Mouse (Mus musculus): Measurements from ENCODE around the gene Six2.

Six2 gene

DNA sequence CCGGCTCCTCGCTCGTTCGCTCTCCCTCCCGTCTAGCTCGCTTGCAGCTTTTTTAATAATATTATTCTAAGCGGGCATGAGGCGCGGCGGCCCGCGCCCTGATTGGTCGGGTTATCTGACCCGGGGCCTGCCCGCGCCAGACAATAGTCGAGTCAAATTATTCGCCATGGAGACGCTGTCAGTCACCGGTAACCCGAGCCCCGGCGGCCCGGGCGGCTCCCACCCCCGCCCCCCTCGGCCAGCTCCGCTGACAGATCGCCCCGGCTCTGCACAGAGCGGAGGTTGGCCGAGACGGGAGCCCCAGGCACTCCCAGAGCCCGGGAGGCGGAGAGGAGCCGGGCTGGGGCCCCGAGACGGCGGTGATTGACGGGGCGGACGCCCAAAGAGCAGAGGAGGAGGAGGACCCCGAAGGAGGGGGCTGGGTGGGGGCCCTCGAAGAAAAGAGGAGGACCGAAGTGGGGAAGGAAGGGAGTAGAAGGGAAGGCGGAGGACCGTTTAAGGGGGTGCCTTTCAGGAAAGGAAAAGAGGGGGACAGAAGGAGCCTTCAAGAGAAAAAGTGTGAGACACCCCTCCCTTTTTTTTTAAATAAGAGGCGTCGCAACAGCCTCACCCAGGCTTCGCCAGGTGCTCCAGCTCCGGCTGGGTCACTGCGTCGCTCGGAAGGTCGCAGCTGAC, at the start of gene Six2:
TSS of gene Six2 (minus strand) at position 39 of the 675 bp plus-strand sequence.
- no peak for DNase-seq (ENCODE audit: low read depth, low spot score)

DNA sequence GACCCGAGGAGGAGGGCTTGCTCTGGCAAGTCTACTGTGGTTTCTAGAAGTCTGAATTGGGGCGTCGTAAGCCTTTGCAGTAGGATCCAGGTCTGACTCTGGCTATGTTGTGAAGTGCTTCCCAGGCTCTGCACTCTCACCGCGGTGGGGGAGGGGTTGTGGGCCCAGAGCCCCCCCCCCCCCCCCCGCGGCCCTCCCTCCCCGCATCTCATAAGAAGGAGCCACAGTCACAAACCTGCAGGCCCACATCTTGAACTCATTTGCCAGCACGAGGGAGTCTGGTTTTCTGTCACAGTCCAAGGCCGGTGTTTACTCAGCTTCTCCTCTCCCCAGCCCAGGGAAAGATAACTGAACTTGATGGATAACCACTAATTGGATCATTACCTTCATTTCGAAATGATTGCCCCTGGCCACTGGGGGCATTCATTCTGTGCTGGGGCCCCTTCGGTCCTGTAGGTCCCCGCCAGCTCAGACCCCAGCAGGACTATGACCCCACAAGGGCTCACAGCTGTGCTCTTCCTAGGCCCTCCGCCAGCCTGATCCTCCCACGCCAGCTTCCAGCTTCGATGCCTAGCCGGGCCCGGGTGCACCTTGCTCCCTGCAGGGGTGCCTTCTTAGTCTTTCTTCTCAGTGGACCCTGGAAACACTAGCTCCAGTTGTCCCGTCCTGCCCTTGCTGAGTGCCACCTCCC, 49.2 kb upstream of the Six2 start:
- no peak for DNase-seq (ENCODE audit: low read depth, low spot score)

DNA sequence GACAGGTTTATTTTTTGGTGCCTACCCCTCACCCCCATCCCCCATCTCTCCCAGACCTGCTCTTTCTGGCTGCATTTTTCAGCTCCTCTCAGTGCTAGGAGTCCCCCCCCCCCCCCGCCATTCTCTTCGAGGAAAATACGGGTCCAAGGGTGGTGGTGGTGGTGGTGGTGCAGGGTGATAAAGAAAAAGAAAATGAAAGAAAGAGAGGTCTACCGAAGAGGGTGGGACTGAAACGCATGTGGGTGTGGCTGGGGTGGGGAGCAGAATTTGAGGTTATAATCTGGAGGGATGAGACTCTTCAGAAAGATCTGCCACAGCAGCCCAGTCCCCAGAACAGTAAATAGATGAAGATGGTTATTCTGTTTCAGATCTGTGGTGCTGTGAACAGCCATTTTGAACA, 43.3 kb upstream of the Six2 start:
- DNase-seq (ENCODE audit: low read depth, low spot score) = no peak

DNA sequence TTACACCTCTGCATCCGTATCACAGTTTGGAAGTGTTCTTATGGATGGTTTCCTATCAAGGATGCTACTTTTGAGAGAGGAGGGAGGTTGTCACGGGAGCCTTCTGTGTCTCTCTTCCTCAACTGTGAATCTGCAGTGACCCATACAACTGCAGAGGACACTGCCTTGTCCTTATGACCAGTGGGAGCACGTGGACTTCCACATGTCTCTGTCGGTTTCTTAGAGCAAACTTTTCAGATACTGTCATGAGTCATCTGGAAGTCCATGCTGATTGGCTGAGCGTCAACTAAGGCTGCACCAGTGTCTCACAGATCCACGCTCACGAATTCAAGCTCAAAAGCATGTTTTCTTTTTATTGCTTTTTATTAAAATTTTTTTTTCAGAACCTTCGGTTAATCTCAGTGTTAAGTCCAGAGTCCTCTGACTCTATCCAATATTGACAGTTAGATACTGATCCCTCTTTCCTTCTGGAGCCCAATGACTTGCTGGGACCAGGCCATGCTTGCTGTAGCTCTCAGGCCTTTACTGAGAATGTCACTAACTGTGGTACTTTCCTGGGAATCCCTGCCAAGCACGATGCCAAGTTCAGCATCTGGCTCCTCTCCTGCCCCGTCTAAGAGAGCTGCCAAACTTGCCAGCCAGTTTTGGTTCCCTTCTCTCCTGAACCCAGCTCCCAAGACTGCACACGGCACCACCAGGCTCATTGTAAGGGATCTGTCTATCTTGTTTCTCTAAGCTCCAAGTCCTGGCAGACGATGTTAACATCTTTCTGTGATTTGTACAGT, 42.3 kb upstream of the Six2 start:
- DNase-seq (ENCODE audit: low read depth, low spot score) = no peak

DNA sequence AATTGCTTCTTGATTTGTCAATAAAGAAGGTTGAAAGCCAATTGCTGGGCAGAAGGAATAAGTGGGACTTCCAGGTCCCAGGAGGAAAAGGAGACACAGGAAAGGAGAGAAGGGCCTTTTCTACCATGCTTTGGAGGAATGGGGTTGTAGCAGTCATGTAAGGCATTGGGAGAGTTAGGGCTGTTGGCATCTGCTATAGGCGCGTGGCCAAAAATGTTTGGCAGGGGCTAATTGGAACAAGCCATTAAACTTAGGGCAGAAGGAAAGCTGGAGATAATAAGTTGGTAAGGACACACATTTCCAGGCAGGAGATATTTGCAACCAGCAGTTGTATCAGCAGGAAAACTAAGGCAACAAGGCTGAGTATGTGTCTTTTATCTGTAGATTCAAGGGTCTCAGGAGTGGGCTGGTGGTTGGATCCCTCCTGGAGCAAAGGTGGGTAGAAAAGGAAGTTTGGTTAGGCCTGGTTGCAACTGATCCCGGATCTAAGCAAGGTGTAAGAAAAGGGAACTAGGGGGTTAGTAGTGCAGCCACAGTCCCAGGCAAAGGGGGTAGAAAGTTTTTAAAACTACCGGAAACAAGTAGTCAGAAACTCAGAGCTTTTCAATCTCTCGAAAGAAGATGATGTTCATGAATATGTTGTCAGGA, 40.1 kb upstream of the Six2 start:
- DNase-seq (ENCODE audit: low read depth, low spot score) = no peak

DNA sequence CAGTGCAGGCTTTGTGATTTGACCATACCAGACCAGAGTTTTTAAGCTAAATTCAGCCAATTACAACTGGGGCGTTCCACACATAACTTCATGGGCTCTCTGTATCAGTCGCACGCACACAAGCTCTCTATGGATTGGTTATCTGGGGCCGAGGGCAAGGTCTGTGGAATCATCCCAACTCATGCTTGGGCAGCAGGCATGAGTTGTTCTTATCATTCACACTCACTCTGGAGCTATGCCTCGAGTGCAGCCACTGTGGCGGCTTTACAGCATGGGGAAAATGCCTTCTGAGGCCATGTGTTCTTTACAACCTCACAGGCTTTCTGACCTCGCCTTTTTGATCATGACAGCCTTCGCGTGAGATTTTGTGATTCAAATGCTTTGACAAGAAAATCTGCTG, 37.9 kb upstream of the Six2 start:
- DNase-seq (ENCODE audit: low read depth, low spot score) = no peak

DNA sequence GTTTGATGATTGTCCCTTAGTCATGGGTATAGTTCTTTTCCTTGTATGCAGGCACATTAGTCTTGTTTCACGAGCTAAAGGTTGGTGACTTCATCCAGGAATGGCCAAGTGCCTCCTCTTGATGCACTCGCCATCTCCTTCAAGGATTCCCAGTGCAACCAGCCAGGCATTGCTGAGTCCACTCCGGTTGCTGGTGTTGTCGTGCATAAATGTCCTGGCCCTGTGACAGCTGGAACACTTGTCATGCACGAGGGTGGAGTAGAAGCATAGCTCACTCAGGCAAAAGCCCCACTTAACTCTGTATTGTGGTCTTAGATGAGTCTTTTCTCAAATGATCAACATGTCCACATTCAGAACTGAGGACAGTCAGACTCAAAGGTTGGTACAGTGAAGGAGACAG, 35.1 kb upstream of the Six2 start:
- DNase-seq (ENCODE audit: low read depth, low spot score) = no peak

DNA sequence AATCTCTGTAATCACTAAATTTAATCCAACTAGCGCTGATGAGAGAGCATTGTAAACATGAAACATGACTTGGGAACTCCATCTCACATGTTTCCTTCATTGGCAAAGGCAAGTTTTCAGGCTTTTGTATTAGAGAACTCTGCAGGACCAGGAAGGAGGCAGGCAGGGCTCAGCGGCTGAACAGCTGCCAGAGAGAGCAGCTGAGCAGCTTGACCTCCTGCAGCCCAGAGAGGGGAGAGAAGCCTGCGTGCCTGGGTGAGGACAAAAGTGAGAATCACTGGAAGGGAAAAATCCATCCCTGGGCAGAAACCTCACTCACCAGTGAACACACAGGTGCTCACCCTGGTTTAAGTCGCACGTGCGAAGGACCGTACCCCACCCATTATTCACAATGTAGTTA, 29.2 kb upstream of the Six2 start:
- DNase-seq (ENCODE audit: low read depth, low spot score) = no peak

DNA sequence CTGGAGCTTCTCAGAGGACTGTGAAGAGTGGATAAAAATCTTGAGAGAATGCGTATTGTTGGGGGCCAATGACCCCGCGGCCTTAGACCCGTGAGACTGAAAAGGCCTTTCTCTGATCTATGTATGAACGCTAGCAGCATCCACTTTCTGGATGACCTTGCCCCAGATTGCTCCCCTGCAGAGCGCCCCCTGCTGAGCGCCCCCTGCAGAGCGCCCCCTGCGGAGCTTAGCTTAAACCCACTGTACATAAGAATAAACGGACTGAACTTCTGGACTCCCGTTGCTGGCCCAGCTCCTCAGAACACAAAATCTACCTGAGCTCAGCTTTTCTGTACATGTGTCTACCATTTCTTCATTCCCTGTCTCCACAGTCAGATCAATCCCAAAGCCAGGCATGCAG, 27.7 kb upstream of the Six2 start:
- DNase-seq (ENCODE audit: low read depth, low spot score) = no peak

DNA sequence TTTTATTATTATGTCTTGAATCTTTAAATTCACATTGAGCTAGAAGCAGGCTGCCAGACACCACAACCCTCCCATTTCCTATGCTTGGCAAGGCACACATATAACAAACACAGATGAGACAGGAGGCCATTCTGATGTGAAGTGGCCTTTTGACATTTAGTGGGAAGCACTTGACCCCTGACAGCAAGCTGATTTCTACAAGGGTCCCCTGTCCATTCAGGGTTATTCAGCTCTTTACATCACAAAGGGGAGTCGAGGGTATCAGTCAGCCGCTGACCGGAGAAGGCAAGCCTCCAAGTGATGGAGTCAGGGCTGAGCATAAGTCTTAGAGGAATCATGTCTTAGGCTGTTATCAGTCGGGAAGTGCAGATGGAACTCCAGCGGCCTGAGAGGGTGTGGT, 26.3 kb upstream of the Six2 start:
- no peak for DNase-seq (ENCODE audit: low read depth, low spot score)

DNA sequence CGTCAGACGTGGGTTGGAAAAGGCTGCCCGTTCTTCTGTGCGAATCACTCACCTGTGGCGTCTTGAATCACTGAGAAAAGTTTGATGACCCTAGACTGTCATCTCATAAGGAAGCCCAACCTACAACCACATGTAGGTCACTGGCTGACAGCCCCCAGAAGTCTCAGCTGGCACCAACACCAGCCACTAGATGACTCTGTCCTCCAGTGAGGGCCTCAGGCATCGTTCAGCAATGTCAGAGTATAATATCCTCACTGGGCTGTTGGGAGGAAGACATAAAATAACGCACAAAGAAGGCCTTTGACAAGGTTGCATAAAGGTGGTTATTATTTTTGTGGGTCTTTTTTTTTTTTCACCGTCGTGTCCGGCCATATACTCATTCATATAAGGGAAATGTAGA, 24.8 kb upstream of the Six2 start:
- no peak for DNase-seq (ENCODE audit: low read depth, low spot score)

DNA sequence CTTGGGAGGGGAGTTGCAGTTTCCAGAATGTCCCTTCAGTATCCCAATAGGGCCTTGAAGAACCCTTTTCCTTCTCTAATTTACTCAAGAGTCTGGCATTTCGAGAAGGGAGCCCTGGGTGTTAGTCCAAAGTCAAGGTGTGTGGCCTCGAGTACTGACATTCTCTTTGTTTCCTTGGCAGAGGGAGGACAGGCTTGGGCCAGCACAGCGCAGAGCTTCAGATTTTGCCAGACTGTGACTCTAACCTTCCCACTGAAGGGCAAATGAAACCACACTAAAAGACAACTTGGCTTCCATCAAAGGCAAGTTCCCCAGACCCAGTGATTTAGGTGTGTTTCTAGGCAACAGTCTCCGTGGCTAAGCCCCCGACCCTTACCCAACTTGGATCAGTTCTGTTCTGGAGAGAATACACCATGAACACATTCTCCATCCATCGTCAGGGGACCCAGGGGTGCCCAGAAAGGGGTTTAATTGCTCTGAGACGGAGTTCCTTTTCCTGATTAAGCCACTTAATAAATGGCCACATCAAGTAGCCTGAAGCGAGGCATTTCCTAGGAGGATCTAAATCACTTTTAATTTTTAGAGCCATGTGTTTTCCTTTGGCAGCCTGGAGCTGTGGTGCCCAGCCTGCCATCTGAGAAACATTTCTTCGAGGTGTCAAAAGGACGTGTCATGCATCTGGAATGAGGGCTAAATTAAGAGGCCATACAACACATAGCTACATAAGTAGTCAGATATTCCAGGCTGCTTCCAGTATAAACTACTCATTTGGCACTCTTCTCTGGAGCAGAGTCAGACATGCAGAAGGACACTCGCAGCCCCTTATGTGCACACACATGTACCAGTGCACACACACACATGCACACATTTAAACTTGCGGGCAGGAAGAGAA, 16.5 kb upstream of the Six2 start:
- no peak for DNase-seq (ENCODE audit: low read depth, low spot score)

DNA sequence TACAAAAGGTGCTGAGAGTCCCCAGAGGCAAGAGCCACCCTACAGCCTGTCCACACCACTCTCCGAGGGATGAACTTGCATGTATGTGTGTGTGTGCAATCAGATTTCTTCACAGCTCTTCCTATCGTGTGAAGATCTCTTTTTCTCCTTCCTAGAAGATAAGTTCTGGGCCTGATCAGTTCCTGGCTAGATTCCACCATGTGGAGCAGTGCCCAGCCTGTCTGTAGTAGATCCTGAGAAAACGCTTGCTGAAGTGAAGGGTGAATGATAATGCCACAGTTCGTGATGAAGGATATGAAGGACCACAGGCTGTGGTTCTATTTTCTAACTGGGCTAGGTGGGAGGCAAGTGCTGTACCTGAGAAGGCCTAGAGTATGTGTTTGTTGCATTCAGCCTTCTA, 12.0 kb upstream of the Six2 start:
- DNase-seq (ENCODE audit: low read depth, low spot score) = no peak

DNA sequence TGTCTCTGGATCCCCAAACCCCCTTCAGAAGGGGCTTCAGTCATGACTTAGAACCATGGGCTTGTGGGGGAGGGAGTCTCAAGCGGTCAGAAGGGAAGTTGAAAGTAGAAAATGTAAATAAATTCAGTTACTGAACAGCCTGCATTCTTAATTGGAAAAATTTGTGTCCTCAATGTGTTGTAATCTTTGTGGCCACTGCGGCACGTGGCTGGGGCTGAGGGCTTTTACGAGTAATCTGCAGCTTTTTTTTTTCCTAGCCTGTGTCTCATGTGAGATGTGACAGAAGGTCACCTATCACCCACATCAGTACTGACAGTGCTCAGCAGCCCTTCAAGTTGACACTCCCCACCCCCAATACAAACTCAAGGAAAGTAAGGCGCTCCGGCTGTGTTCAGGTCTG, 10.6 kb upstream of the Six2 start:
- no peak for DNase-seq (ENCODE audit: low read depth, low spot score)

DNA sequence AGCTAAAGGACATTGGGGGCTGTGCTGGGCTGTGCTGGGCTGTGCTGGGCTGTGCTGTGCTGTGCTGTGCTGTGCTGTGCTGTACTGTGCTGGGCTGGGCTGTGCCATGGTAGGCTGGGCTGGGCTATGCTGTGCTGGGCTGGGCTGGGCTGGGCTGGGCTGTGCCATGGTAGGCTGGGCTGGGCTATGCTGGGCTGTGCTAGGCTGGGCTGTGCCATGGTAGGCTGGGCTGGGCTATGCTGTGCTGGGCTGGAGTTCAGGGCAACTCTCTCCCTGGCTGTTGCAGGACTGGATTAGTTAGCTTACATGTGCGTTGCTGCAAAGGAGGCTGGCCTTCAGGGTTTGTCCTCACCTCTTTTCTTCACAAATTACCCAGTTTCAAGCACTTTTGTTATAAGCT, 9.9 kb upstream of the Six2 start:
- DNase-seq (ENCODE audit: low read depth, low spot score) = no peak

DNA sequence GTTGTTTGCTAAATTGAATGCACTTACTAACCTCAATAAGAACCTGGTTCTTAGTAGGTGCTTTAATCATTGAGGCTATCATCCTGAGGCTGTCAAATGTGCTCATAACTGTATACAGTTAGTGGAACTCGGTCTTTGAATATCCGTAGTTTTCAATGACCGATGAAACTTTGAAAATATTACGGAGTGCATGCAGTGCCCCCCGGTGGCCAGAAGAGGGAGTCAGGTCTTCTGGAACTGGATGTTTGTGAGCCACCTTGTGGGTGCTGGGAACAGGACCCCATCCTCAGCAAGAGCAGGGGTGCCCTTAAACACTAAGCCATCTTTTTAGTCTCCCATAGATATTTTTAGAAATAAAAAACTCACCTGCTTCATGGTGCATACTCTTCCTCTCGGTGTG, 6.4 kb upstream of the Six2 start:
- DNase-seq (ENCODE audit: low read depth, low spot score) = no peak

DNA sequence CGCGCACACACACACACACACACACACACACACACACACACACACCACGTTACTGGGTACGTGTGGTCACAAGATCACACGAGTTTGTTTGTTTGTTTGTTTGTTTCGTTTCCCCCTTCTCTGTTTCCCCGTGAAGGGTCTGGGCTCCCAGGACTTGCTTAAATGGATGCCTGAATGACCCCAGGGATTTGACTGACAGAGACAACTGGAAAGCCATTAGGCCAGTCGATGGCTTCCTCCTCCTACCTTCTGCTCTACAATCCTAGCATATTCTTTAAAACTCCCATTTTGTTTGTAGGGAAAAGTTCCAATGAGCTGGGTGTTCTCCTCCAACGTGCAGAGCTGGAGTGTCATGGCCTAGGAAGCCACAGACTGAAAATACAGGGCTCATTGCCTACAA, 5.0 kb upstream of the Six2 start:
- DNase-seq (ENCODE audit: low read depth, low spot score) = no peak

DNA sequence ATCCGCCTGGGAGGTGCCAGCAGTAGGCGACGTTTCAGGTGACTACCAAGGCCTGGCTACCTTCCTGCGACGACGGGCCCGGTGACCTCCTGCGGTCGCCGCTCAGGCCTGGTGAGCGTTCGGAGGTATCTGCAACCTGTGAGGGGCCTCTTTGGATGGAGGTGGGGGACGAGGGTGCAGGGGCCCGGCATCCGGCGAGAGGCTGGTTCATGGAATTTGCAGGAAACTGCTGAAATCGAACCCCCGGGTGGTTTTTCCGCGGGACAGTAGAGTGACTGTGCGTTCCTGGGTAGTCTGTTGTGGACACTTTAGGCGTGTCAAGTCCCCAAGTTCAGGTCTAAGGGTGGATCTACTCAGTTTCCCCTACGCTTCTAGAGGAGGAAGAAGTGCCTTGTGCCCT, 4.5 kb upstream of the Six2 start:
- DNase-seq (ENCODE audit: low read depth, low spot score) = no peak

DNA sequence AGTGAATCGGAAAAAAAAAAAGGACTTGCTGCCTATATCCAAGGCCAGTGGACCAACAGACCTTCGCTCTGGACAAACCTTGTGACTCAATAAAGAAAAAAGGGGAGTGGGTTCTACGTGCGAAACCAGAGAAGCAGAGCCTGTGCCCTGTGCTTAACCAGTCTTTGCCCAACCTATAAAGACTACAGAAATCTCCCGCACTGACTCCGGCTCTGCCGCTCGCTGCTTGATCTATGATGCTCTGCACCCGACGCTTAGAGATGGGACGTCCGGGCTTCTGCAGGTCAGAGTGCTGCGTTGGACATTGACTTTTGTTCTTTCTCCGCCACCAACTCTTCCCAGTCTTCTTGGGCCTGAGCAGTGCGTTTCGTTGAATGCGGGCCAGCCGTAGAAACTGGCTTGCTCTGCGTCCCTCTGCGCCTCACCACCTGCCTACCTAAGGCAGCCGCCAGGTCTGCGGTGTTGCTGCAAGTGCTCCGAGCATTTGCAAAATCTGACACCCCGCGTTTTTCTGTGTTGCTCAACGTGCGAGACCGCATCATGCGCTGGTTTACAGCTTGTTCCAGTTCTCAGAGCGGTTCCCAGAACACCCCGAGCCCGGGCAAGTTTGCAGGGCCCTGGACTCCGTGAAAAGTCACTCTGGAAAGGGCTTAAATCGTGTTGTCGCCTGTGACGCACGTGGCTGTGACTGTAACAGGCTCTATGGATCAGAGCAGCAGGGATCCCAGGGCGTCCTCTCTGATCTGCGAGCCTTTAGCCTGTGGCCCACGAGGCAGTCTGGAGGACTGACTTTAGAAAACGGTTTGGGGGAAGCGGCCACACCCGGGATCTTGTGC, 3.8 kb upstream of the Six2 start:
- no peak for DNase-seq (ENCODE audit: low read depth, low spot score)

DNA sequence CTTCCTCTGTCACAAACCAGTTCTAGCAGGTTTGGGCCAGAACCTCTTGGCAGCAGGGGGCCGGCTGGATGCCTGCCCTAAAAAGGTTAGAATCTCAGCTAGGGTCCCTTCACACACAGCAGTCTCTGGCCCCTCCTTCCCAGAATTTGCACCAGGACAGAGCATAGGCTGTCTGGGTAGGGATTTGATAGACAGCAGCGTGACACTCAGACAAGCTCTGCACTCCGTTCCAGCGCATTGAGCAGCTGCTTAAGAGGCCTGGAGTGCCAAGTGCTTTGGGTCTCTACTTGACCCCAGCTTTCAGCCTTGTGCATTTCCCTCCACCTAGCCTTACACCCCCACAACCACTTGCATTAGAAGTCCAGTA, 2.9 kb upstream of the Six2 start:
- no peak for DNase-seq (ENCODE audit: low read depth, low spot score)
